Mouse (Mus musculus) small intestine, adult 2 months (tissue): ENCODE results near the gene Tle6. TPM values are rescaled to one million over a fixed set of nuclear protein-coding genes. Genes with fewer than 3 reads are reported as not detected.
A peak's percentile ranks its signal among the peaks of the same experiment; 100 is the strongest.

Experiments
- H3K27ac ChIP-seq: fragments of 200-500 bp; 2 replicates; pipeline ENCODE4 v1.5.1; 2012; ENCODE audit warnings: low read depth, low read length, control low read depth, inconsistent platforms; ENCODE audit not compliant: insufficient read depth
- H3K27me3 ChIP-seq: fragments of 200-500 bp; 2 replicates; pipeline ENCODE4 v1.6.1; 2012; ENCODE audit warnings: mild to moderate bottlenecking, moderate library complexity, low read length, inconsistent platforms; ENCODE audit not compliant: control insufficient read depth, insufficient read depth
- H3K36me3 ChIP-seq: fragments of 200-500 bp; 2 replicates; pipeline ENCODE4 v1.6.1; 2012; ENCODE audit warnings: mild to moderate bottlenecking, low read length, control low read depth, inconsistent platforms; ENCODE audit not compliant: control insufficient read depth, insufficient read depth
- H3K4me1 ChIP-seq: fragments of 200-500 bp; 2 replicates; pipeline ENCODE4 v1.6.1; 2012; ENCODE audit warnings: low read length, inconsistent platforms, mixed read lengths; ENCODE audit not compliant: control insufficient read depth, insufficient read depth, insufficient read length
- H3K4me3 ChIP-seq: fragments of 200-500 bp; 2 replicates; pipeline ENCODE4 v1.5.1; 2012; ENCODE audit warnings: low read depth, mild to moderate bottlenecking, control low read depth, inconsistent platforms, low read length, moderate library complexity
- CTCF ChIP-seq: fragments of 200-500 bp; IDR thresholded peaks from 2 replicates; pipeline ENCODE4 v1.5.1; 2012; ENCODE audit warnings: low read depth, mild to moderate bottlenecking, control low read depth, inconsistent platforms, low read length, moderate library complexity, mixed read lengths; ENCODE audit not compliant: insufficient replicate concordance, insufficient read length; ENCODE audit errors: extremely low read depth
- POLR2A ChIP-seq: fragments of 200-500 bp; IDR thresholded peaks from 2 replicates; pipeline ENCODE4 v1.6.1; 2012; ENCODE audit warnings: low read depth, mild to moderate bottlenecking, control low read depth, inconsistent platforms, low read length, moderate library complexity
- WGBS: fragments of 180-500 bp; shearing (Covaris S2); methylation state at CpG from one replicate; pipeline ENCODE4 v1.1.7; 2018; 5-methylcytosine and 5-hydroxymethylcytosine counted together
- polyA plus RNA-seq: library from polyadenylated mRNA; depleted of rRNA; stranded (reverse); fragments of >200 nt; gene quantifications from 2 replicates; pipeline ENCODE4 v1.2.3, GENCODE M21; 2012

Gene Tle6
- polyA plus RNA-seq, 1 experiment, result 7.3 TPM

GRCm38 (mm10) chr10:81628390-81628789, 27.5 kb upstream of the Tle6 start, which contains the start of gene Ankrd24:
TSS of gene Ankrd24 (plus strand) at chr10:81628540.
- Histone ChIP-seq H3K4me3 (peak within 1 kb of the TSS; percentile 85), H3K27me3 (no peaks in the 10 kb centered on the region), H3K36me3 (peaks cover 1% of the 10 kb centered on the region; the same call in 1 of the 2 replicates), H3K27ac (peak within 1 kb of the TSS; percentile 88), H3K4me1 (peaks cover 15% of the 10 kb centered on the region)
- no peak for TF ChIP-seq POLR2A
- no peak for TF ChIP-seq CTCF
- 88% methylated on average over 16 of the region's 16 CpGs for whole genome bisulfite sequencing

GRCm38 (mm10) chr10:81627836-81628220, 27.0 kb upstream of the Tle6 start:
- Histone ChIP-seq H3K27ac (peak overlapping the region; percentile 88), H3K36me3 (peaks cover 1% of the 10 kb centered on the region; the same call in 1 of the 2 replicates), H3K4me1 (peaks cover 15% of the 10 kb centered on the region), H3K27me3 (no peaks in the 10 kb centered on the region), H3K4me3 (peak overlapping the region; percentile 85)
- 14% methylated on average over 7 of the region's 7 CpGs for WGBS
- TF ChIP-seq POLR2A (no peak), CTCF (no peak)

GRCm38 (mm10) chr10:81626994-81627835, 26.3 kb upstream of the Tle6 start, which contains the start of gene Sirt6:
TSS of gene Sirt6 (minus strand) at chr10:81627797.
- Histone ChIP-seq H3K4me3 (peak within 1 kb of the TSS; percentile 85), H3K4me1 (peaks cover 15% of the 10 kb centered on the region), H3K27ac (peak within 1 kb of the TSS; percentile 88), H3K27me3 (no peaks in the 10 kb centered on the region), H3K36me3 (peaks cover 5% of the 10 kb centered on the region; the same call in 1 of the 2 replicates)
- 3% methylated on average over 40 of the region's 40 CpGs for WGBS
- TF ChIP-seq CTCF (0 out of 2 replicates have a peak, but pooled peaks have one; percentile 7), POLR2A (peak; percentile 60; the same call in 1 of the 2 replicates)

- TF ChIP-seq CTCF (no peak), POLR2A (no peak)
- Histone ChIP-seq H3K4me3 (peak overlapping the region; percentile 85), H3K27ac (no peak overlapping the region), H3K27me3 (no peaks in the 10 kb centered on the region), H3K4me1 (peaks cover 15% of the 10 kb centered on the region), H3K36me3 (peaks cover 8% of the 10 kb centered on the region; the same call in 1 of the 2 replicates)
- WGBS, result 83% methylated on average over 22 of the region's 22 CpGs
These were observed 25.5 kb upstream of the Tle6 start for GRCm38 (mm10) chr10:81626101-81626993.

- WGBS, result 63% methylated on average over 8 of the region's 8 CpGs
- TF ChIP-seq POLR2A, result no peak
- TF ChIP-seq CTCF, result no peak
- no peak overlapping the region for H3K27ac ChIP-seq
- no peaks in the 10 kb centered on the region for H3K27me3 ChIP-seq
- peaks cover 14% of the 10 kb centered on the region for H3K4me1 ChIP-seq
- peaks cover 8% of the 10 kb centered on the region; the same call in 1 of the 2 replicates for H3K36me3 ChIP-seq
- no peak overlapping the region for H3K4me3 ChIP-seq
These were observed 22.6 kb upstream of the Tle6 start for GRCm38 (mm10) chr10:81623441-81623840.

GRCm38 (mm10) chr10:81620786-81621185, 19.9 kb upstream of the Tle6 start:
- TF ChIP-seq CTCF (no peak), POLR2A (no peak)
- 72% methylated on average over 9 of the region's 9 CpGs for WGBS
- peaks cover 8% of the 10 kb centered on the region; the same call in 1 of the 2 replicates for H3K36me3 ChIP-seq
- H3K4me1 ChIP-seq, result no peaks in the 10 kb centered on the region; the same call in 1 of the 2 replicates
- 0 out of 2 replicates have a peak, but pooled peaks cover 2% of the 10 kb centered on the region for H3K27me3 ChIP-seq
- H3K4me3 ChIP-seq, result no peak overlapping the region
- H3K27ac ChIP-seq, result no peak overlapping the region
